Mouse (Mus musculus): ENCODE measurements at regions not wholly inside any gene's neighbourhood (a gene's known extent, or its start where the extent isn't known, plus 50 kb on each side); places are given as distances from the start of the nearest gene placed in this dataset.
"Not testable (repeated sequence)": the region's sequence is repeated elsewhere in the genome, so short reads cannot be mapped to it uniquely, and the experiment has no call there.

GRCm38 (mm10) chrX:166809165-166809564 is 223.6 kb upstream of the Egfl6 start:
- no peak for DNase-seq (ENCODE audit: low read depth, low spot score)

GRCm38 (mm10) chrX:166808207-166808606 is 222.7 kb upstream of the Egfl6 start:
- no peak for DNase-seq (ENCODE audit: low read depth, low spot score)

GRCm38 (mm10) chrX:166805957-166806356 is 220.4 kb upstream of the Egfl6 start:
- no peak for DNase-seq (ENCODE audit: low read depth, low spot score)

GRCm38 (mm10) chrX:166805480-166805879 is 220.0 kb upstream of the Egfl6 start:
- no peak for DNase-seq (ENCODE audit: low read depth, low spot score)

GRCm38 (mm10) chrX:166803246-166803645 is 217.7 kb upstream of the Egfl6 start:
- no peak for DNase-seq (ENCODE audit: low read depth, low spot score)

- DNase-seq (ENCODE audit: low read depth, low spot score) = no peak
Measured at GRCm38 (mm10) chrX:166801017-166801416, 215.5 kb upstream of the Egfl6 start.

- DNase-seq (ENCODE audit: low read depth, low spot score) = no peak
Measured at GRCm38 (mm10) chrX:166795651-166796050, 210.1 kb upstream of the Egfl6 start.

- DNase-seq (ENCODE audit: low read depth, low spot score) = no peak
Measured at GRCm38 (mm10) chrX:166789031-166789430, 203.5 kb upstream of the Egfl6 start.

- not testable (repeated sequence) for DNase-seq (ENCODE audit: low read depth, low spot score)
Measured at GRCm38 (mm10) chrX:166787137-166787536, 201.6 kb upstream of the Egfl6 start.

GRCm38 (mm10) chrX:166785615-166786014 is 200.1 kb upstream of the Egfl6 start:
- DNase-seq (ENCODE audit: low read depth, low spot score) = no peak

GRCm38 (mm10) chrX:166783377-166783776 is 197.9 kb upstream of the Egfl6 start:
- DNase-seq (ENCODE audit: low read depth, low spot score) = no peak

- no peak for DNase-seq (ENCODE audit: low read depth, low spot score)
Measured at GRCm38 (mm10) chrX:166779334-166780092, 194.0 kb upstream of the Egfl6 start.

- DNase-seq (ENCODE audit: low read depth, low spot score) = peak; percentile 62
Measured at GRCm38 (mm10) chrX:166773408-166773854, 187.9 kb upstream of the Egfl6 start.

GRCm38 (mm10) chrX:166766991-166767390 is 181.5 kb upstream of the Egfl6 start:
- no peak for DNase-seq (ENCODE audit: low read depth, low spot score)

GRCm38 (mm10) chrX:166765647-166766046 is 180.1 kb upstream of the Egfl6 start:
- DNase-seq (ENCODE audit: low read depth, low spot score) = no peak

GRCm38 (mm10) chrX:166762098-166762497 is 176.6 kb upstream of the Egfl6 start:
- DNase-seq (ENCODE audit: low read depth, low spot score) = no peak

- no peak for DNase-seq (ENCODE audit: low read depth, low spot score)
Measured at GRCm38 (mm10) chrX:166757152-166757551, 171.6 kb upstream of the Egfl6 start.

GRCm38 (mm10) chrX:166754967-166755654 is 169.6 kb upstream of the Egfl6 start:
- no peak for DNase-seq (ENCODE audit: low read depth, low spot score)

GRCm38 (mm10) chrX:166749055-166749679 is 163.6 kb upstream of the Egfl6 start:
- DNase-seq (ENCODE audit: low read depth, low spot score) = no peak

- DNase-seq (ENCODE audit: low read depth, low spot score) = no peak
Measured at GRCm38 (mm10) chrX:166731354-166731753, 145.8 kb upstream of the Egfl6 start.

GRCm38 (mm10) chrX:166728622-166728928 is 143.1 kb upstream of the Egfl6 start:
- DNase-seq (ENCODE audit: low read depth, low spot score) = no peak

- DNase-seq (ENCODE audit: low read depth, low spot score) = peak; percentile 26
Measured at GRCm38 (mm10) chrX:166727823-166728621, 142.5 kb upstream of the Egfl6 start.
